Mouse (Mus musculus) CH12.LX (cell line): ENCODE data around the gene Lhfpl3.

Experiments used
- CTCF ChIP-seq, 2 experiments: IDR thresholded peaks in 1 of 2; conservative IDR thresholded peaks in 1 of 2; 2 replicates each; pipeline ENCODE4 v1.5.1; 2011 to 2012; ENCODE audit warnings: low read depth in 2 of 2, low read length in 2 of 2, improper control_type of control experiment in 1 of 2, inconsistent platforms in 1 of 2, mild to moderate bottlenecking in 1 of 2, moderate library complexity in 1 of 2
- EP300 ChIP-seq: IDR thresholded peaks from 2 replicates; pipeline ENCODE4 v1.6.1; 2011; ENCODE audit warnings: low read length, improper control_type of control experiment
- TCF12 ChIP-seq: IDR thresholded peaks from 2 replicates; pipeline ENCODE4 v1.6.1; 2014; ENCODE audit warnings: low read depth, mild to moderate bottlenecking, inconsistent platforms, low read length, improper control_type of control experiment
- USF1 ChIP-seq: IDR thresholded peaks from 2 replicates; pipeline ENCODE4 v1.6.1; 2014; ENCODE audit warnings: low read depth, mild to moderate bottlenecking, inconsistent platforms, low read length, improper control_type of control experiment

GRCm38 (mm10) chr5:22747305-22747704 lies 1.4 kb downstream of the Lhfpl3 start:
- no peak for TF ChIP-seq USF1
- no peak for TF ChIP-seq CTCF (conservative IDR thresholded peaks at IDR 0.05 in 1 of 2, IDR thresholded peaks at IDR 0.05 in 1 of 2; ENCODE audit: low read depth in 2 of 2, low read length in 2 of 2)
- no peak for TF ChIP-seq TCF12
- no peak for TF ChIP-seq EP300
